Mouse (Mus musculus) layer of hippocampus, postnatal 36 days (tissue): ENCODE data around the gene Parp3. TPM values are rescaled to one million over a fixed set of nuclear protein-coding genes. Genes with fewer than 3 reads are reported as not detected.

Source experiments
- DNase-seq, 2 experiments: peaks; one replicate each; pipeline ENCODE4 v3.0.0; 2022
- total RNA-seq, 2 experiments: library from RNA; stranded (reverse); gene quantifications; 2 replicates each; pipeline ENCODE4 v1.2.3; 2021

Parp3 gene
- total RNA-seq, 2 experiments from 2014 or later: 3.1 to 3.2 TPM

GRCm38 (mm10) chr9:106456325-106457162, 20.2 kb downstream of the Parp3 start:
- DNase-seq: no peak

GRCm38 (mm10) chr9:106454888-106455681, 21.7 kb downstream of the Parp3 start:
- peak in 1 of 2 experiments; percentile 49 for DNase-seq

GRCm38 (mm10) chr9:106454071-106454761, 22.5 kb downstream of the Parp3 start:
- DNase-seq: no peak

GRCm38 (mm10) chr9:106453271-106454070, 23.3 kb downstream of the Parp3 start, which contains the start of gene Pcbp4:
TSS of gene Pcbp4 (plus strand) at chr9:106453291.
- DNase-seq: peak; percentile 53 to 60

GRCm38 (mm10) chr9:106452821-106453220, 23.9 kb downstream of the Parp3 start:
- DNase-seq: no peak

- DNase-seq: no peak
Measured at GRCm38 (mm10) chr9:106452351-106452750, 24.4 kb downstream of the Parp3 start.

- DNase-seq: no peak
Measured at GRCm38 (mm10) chr9:106451899-106452298, 24.9 kb downstream of the Parp3 start.

- no peak for DNase-seq
Measured at GRCm38 (mm10) chr9:106451298-106451697, 25.5 kb downstream of the Parp3 start.

GRCm38 (mm10) chr9:106450661-106451060, 26.1 kb downstream of the Parp3 start:
- DNase-seq: no peak

- DNase-seq: no peak
Measured at GRCm38 (mm10) chr9:106449947-106450346, 26.8 kb downstream of the Parp3 start.

GRCm38 (mm10) chr9:106448498-106449031, 28.2 kb downstream of the Parp3 start:
- DNase-seq: peak; percentile 72 to 75

GRCm38 (mm10) chr9:106447951-106448350, 28.8 kb downstream of the Parp3 start:
- no peak for DNase-seq

- DNase-seq: peak; percentile 92 to 93
Measured at GRCm38 (mm10) chr9:106447348-106447747, 29.4 kb downstream of the Parp3 start, which contains the start of the genes Abhd14b and Abhd14a. TSS of gene Abhd14b (plus strand) at chr9:106447459. TSS of gene Abhd14a (minus strand) at chr9:106447678.

GRCm38 (mm10) chr9:106444836-106445235, 31.9 kb downstream of the Parp3 start:
- DNase-seq: no peak

- no peak for DNase-seq
Measured at GRCm38 (mm10) chr9:106442680-106443079, 34.1 kb downstream of the Parp3 start.

- DNase-seq: no peak
Measured at GRCm38 (mm10) chr9:106436566-106436965, 40.2 kb downstream of the Parp3 start.

- DNase-seq: no peak
Measured at GRCm38 (mm10) chr9:106433389-106433788, 43.4 kb downstream of the Parp3 start.

GRCm38 (mm10) chr9:106430015-106430264, 46.8 kb downstream of the Parp3 start:
- no peak for DNase-seq

- DNase-seq: peak; percentile 94 to 95
Measured at GRCm38 (mm10) chr9:106429221-106430014, 47.3 kb downstream of the Parp3 start, which contains the start of gene Rpl29. TSS of gene Rpl29 (plus strand) at chr9:106429454.

- no peak for DNase-seq
Measured at GRCm38 (mm10) chr9:106428719-106429220, 48.0 kb downstream of the Parp3 start.

- peak; percentile 82 to 84 for DNase-seq
Measured at GRCm38 (mm10) chr9:106421865-106422160, 54.9 kb downstream of the Parp3 start.
